Mouse (Mus musculus) adrenal gland, adult 10 weeks (tissue): Measurements from ENCODE around the gene Gm2832. TPM values are rescaled to one million over a fixed set of nuclear protein-coding genes. Genes with fewer than 3 reads are reported as not detected.

Experiments
- polyA plus RNA-seq: library from polyadenylated mRNA; stranded (reverse); fragments of 350-450 nt; fragmentation: Illumina TruSeq; extraction: RNeasy Lipid Tissue Mini Kit (QIAGEN cat#74804); gene quantifications from one replicate; pipeline ENCODE4 v1.2.3, GENCODE M21; 2014; ENCODE audit warnings: low read depth, low replicate concordance

The Gm2832 gene
- polyA plus RNA-seq = not detected

DNA sequence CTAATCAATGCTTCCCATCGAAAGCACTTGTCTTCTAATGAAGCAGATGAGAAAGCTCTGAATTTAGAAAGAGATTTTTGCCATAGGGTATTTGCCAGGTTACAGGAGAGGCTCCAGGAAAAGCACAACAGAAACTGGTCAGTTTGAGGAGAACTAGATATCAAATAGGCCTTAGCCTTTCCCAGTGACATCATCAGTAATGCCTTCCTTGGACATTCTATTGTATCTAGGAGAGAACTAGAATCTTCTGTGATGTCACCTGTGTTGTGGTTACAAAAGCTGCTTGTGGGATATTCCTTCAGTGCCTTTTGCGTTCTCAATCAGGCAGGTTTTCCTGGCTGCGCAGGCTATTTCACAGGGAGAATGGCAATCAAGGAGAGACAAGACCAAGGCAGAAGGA is at the start of gene Gm2832:
Gm2832 (plus strand) TSS at position 301 of the 400 bp plus-strand sequence.

Other genes with a start within 250 kb of the Gm2832 start
- gene Dydc2, start 209.6 kb upstream of the Gm2832 start, polyA plus RNA-seq = not detected
- gene Dydc1, start 205.9 kb upstream of the Gm2832 start, polyA plus RNA-seq = 0.82 TPM
- not detected for gene Mat1a, start 173.8 kb upstream of the Gm2832 start, polyA plus RNA-seq
- not detected for gene Sftpa1, start 147.0 kb upstream of the Gm2832 start, polyA plus RNA-seq
- gene Mbl1, start 127.3 kb upstream of the Gm2832 start, polyA plus RNA-seq = not detected
- gene Sftpd, start 93.7 kb upstream of the Gm2832 start, polyA plus RNA-seq = not detected
- not detected for gene Gm5798, start 69.8 kb downstream of the Gm2832 start, polyA plus RNA-seq
- not detected for gene Gm7945, start 107.6 kb downstream of the Gm2832 start, polyA plus RNA-seq
- gene Gm6482, start 129.5 kb downstream of the Gm2832 start, polyA plus RNA-seq = not detected
- gene Gm7954, start 174.7 kb downstream of the Gm2832 start, polyA plus RNA-seq = not detected
- not detected for gene Gm3486, start 210.7 kb downstream of the Gm2832 start, polyA plus RNA-seq